Mouse (Mus musculus) 3T3-L1 (cell line): ENCODE data around the gene Jkamp.

Experiments used
- DNase-seq: peaks from one replicate; pipeline ENCODE4 v3.0.0-alpha.2; 2015; ENCODE audit warnings: low read depth, low spot score

Gene Jkamp

GRCm38 (mm10) chr12:72086166-72086825 is 907 bp downstream of the Jkamp start:
- no peak for DNase-seq

GRCm38 (mm10) chr12:72089802-72090201 is 4.4 kb downstream of the Jkamp start:
- no peak for DNase-seq

- no peak for DNase-seq
These were observed 11.6 kb downstream of the Jkamp start for GRCm38 (mm10) chr12:72096966-72097365.

GRCm38 (mm10) chr12:72102776-72103175 is 17.4 kb downstream of the Jkamp start:
- DNase-seq = no peak

GRCm38 (mm10) chr12:72104027-72104426 is 18.6 kb downstream of the Jkamp start:
- DNase-seq = no peak

- peak; percentile 90 for DNase-seq
These were observed 19.3 kb downstream of the Jkamp start for GRCm38 (mm10) chr12:72104525-72105281.

GRCm38 (mm10) chr12:72115126-72115525 is 29.7 kb downstream of the Jkamp start:
- peak; percentile 61 for DNase-seq

- no peak for DNase-seq
These were observed 30.4 kb downstream of the Jkamp start for GRCm38 (mm10) chr12:72115686-72116345.

- no peak for DNase-seq
These were observed 43.8 kb downstream of the Jkamp start for GRCm38 (mm10) chr12:72129203-72129602.

GRCm38 (mm10) chr12:72150786-72151185 is 65.4 kb downstream of the Jkamp start:
- DNase-seq = no peak
